Mouse (Mus musculus): ENCODE data around the gene Decr2. TPM values are rescaled to one million over a fixed set of nuclear protein-coding genes. Genes with fewer than 3 reads are reported as not detected.

Decr2 gene
- total RNA-seq, 2 experiments from 2014 or later = 9.2 to 12.9 TPM

Other genes starting within 250 kb of the Decr2 start
- gene Gm20683, start 248.6 kb downstream of the Decr2 start, total RNA-seq (2021) = 1 to 10 TPM; 5.4 to 7.6 TPM
- gene Rhot2, start 245.5 kb downstream of the Decr2 start, total RNA-seq (2021) = 10 to 100 TPM; 34.9 to 41.5 TPM
- 10 to 100 TPM; 11.7 to 12.0 TPM for gene Wdr90, start 228.8 kb downstream of the Decr2 start, total RNA-seq (2021)
- 10 to 100 TPM; 46.1 to 48.6 TPM for gene Mcrip2, start 221.6 kb downstream of the Decr2 start, total RNA-seq (2021)
- gene Mettl26, start 215.3 kb downstream of the Decr2 start, total RNA-seq (2021) = 10 to 100 TPM; 20.0 to 21.3 TPM
- 1 to 10 TPM in 1 of 2 experiments, under 1 TPM in 1; 0.88 to 1.4 TPM for gene Wfikkn1, start 209.5 kb downstream of the Decr2 start, total RNA-seq (2021)
- 10 to 100 TPM; 15.1 to 17.2 TPM for gene Rab40c, start 170.6 kb downstream of the Decr2 start, total RNA-seq (2021)
- 10 to 100 TPM; 46.7 to 50.8 TPM for gene Pigq, start 145.4 kb downstream of the Decr2 start, total RNA-seq (2021)
- not detected for gene Nhlrc4, start 145.4 kb downstream of the Decr2 start, total RNA-seq (2021)
- gene A930017K11Rik, start 137.8 kb downstream of the Decr2 start, total RNA-seq (2021) = not detected
- 10 to 100 TPM; 14.2 to 14.5 TPM for gene Capn15, start 104.5 kb downstream of the Decr2 start, total RNA-seq (2021)
- gene Rab11fip3, start 20.8 kb downstream of the Decr2 start, total RNA-seq (2021) = 10 to 100 TPM; 36.8 to 41.4 TPM
- 10 to 100 TPM; 13.5 to 18.3 TPM for gene Nme4, start 5.3 kb upstream of the Decr2 start, total RNA-seq (2021)
- gene Tmem8, start 23.0 kb upstream of the Decr2 start, total RNA-seq (2021) = 1 to 10 TPM; 3.0 to 4.5 TPM
- 10 to 100 TPM; 62.3 to 63.3 TPM for gene Mrpl28, start 33.2 kb upstream of the Decr2 start, total RNA-seq (2021)
- 10 to 100 TPM; 28.5 to 29.5 TPM for gene Axin1, start 48.4 kb upstream of the Decr2 start, total RNA-seq (2021)
- gene Pdia2, start 108.8 kb upstream of the Decr2 start, total RNA-seq (2021) = under 1 TPM in 1 of 2 experiments, not detected in 1; 0.21 TPM
- gene Rgs11, start 112.6 kb upstream of the Decr2 start, total RNA-seq (2021) = 1 to 10 TPM in 1 of 2 experiments, under 1 TPM in 1; 0.65 to 1.3 TPM
- gene Arhgdig, start 117.4 kb upstream of the Decr2 start, total RNA-seq (2021) = 1 to 10 TPM; 3.7 to 4.2 TPM
- 10 to 100 TPM; 50.2 to 55.7 TPM for gene Fam234a, start 153.9 kb upstream of the Decr2 start, total RNA-seq (2021)
- 10 to 100 TPM; 33.6 to 43.9 TPM for gene Luc7l, start 162.6 kb upstream of the Decr2 start, total RNA-seq (2021)

Measured in gastrocnemius, postnatal 4 days (tissue).